Mouse (Mus musculus): ENCODE measurements at regions not wholly inside any gene's neighbourhood (a gene's known extent, or its start where the extent isn't known, plus 50 kb on each side); places are given as distances from the start of the nearest gene placed in this dataset.

GRCm38 (mm10) chr2:143305747-143306570, 227.7 kb downstream of the Otor start:
- TF ChIP-seq CTCF (IDR thresholded peaks at IDR 0.05) (no peak), EP300 (IDR thresholded peaks at IDR 0.05) (no peak)
